Mouse (Mus musculus): ENCODE results near the gene 1700010B08Rik. TPM values are rescaled to one million over a fixed set of nuclear protein-coding genes. Genes with fewer than 3 reads are reported as not detected.

Gene 1700010B08Rik
- polyA plus RNA-seq, 1 experiment from 2014 or later = not detected

- H3K9me3 ChIP-seq (replicated peaks) = no peaks in the 10 kb centered on the region
- H3K36me3 ChIP-seq (replicated peaks) = no peaks in the 10 kb centered on the region
- H3K4me2 ChIP-seq = no peak overlapping the region
- no peak overlapping the region for H3K4me3 ChIP-seq (replicated peaks)
- WGBS (ENCODE audit: insufficient replicate concordance) = 60% methylated on average over 11 of the region's 11 CpGs
- H3K27me3 ChIP-seq = no peaks in the 10 kb centered on the region
- H3K27ac ChIP-seq (replicated peaks) = no peak overlapping the region
- no peaks in the 10 kb centered on the region for H3K4me1 ChIP-seq (replicated peaks)
- H3K9ac ChIP-seq = no peak overlapping the region
- ATAC-seq (ENCODE audit: insufficient read depth) = no peak
Measured at GRCm38 (mm10) chr2:173722251-173722857, 3.1 kb downstream of the 1700010B08Rik start.

DNA sequence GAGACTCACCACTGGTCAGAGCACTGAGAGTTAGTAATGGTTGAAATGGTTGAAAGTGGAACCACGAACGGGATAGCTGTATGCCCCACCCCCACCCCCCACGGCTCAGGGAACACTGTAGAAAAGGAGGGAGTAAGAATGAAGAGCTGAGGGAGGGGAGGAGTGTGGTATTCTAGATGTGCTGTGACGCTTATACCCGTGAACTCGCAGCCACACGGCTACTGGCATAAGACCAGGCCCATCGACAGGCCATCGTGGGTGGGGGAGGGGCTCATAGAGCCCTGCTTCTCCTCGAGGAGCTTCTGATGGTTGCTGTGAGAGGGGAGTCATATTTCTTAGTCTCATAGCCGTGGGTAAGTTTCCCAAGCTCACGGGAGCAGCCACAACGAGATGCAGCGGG lies 5.2 kb downstream of the 1700010B08Rik start:
- no peaks in the 10 kb centered on the region for H3K9me3 ChIP-seq (replicated peaks)
- no peaks in the 10 kb centered on the region for H3K27me3 ChIP-seq
- no peak overlapping the region for H3K27ac ChIP-seq (replicated peaks)
- H3K4me3 ChIP-seq (replicated peaks) = no peak overlapping the region
- no peaks in the 10 kb centered on the region for H3K36me3 ChIP-seq (replicated peaks)
- no peaks in the 10 kb centered on the region for H3K4me1 ChIP-seq (replicated peaks)
- no peak overlapping the region for H3K9ac ChIP-seq
- ATAC-seq (ENCODE audit: insufficient read depth) = no peak
- H3K4me2 ChIP-seq = no peak overlapping the region
- WGBS (ENCODE audit: insufficient replicate concordance) = 55% methylated on average over 14 of the region's 14 CpGs

GRCm38 (mm10) chr2:173724940-173725807 lies 6.0 kb downstream of the 1700010B08Rik start:
- Histone ChIP-seq H3K9ac (no peak overlapping the region), H3K9me3 (replicated peaks) (no peaks in the 10 kb centered on the region), H3K36me3 (replicated peaks) (no peaks in the 10 kb centered on the region), H3K4me1 (replicated peaks) (no peaks in the 10 kb centered on the region), H3K4me2 (no peak overlapping the region), H3K27me3 (no peaks in the 10 kb centered on the region), H3K27ac (replicated peaks) (no peak overlapping the region), H3K4me3 (replicated peaks) (no peak overlapping the region)
- no peak for ATAC-seq (ENCODE audit: insufficient read depth)
- 68% methylated on average over 15 of the region's 15 CpGs for WGBS (ENCODE audit: insufficient replicate concordance)

DNA sequence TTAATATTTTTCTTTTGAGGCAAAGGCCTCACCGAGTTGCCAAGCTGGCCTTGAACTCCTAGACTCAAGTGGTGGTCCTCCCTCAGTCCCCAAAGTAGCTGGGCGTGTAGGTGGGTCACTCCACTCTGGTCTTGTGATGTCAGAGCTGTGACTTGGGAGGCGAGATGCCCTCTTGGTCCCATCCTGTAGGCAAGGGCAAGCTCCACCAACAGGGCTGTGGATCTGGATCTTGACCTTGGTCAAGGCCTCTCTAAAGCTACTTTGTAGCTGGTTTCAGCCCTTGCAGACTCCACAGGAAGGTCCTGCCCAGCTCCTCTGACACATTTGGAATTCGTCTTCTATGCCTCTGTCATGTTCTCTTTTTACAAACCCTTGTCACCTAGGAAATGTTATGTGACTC lies 6.6 kb downstream of the 1700010B08Rik start:
- 53% methylated on average over 4 of the region's 4 CpGs for WGBS (ENCODE audit: insufficient replicate concordance)
- Histone ChIP-seq H3K9ac (no peak overlapping the region), H3K4me1 (replicated peaks) (no peaks in the 10 kb centered on the region), H3K4me2 (no peak overlapping the region), H3K9me3 (replicated peaks) (no peaks in the 10 kb centered on the region), H3K4me3 (replicated peaks) (no peak overlapping the region), H3K27me3 (0 out of 2 replicates have a peak, but pooled peaks cover 6% of the 10 kb centered on the region), H3K27ac (replicated peaks) (no peak overlapping the region), H3K36me3 (replicated peaks) (no peaks in the 10 kb centered on the region)
- no peak for ATAC-seq (ENCODE audit: insufficient read depth)

- no peak for ATAC-seq (ENCODE audit: insufficient read depth)
- H3K9me3 ChIP-seq (replicated peaks) = no peaks in the 10 kb centered on the region
- H3K4me2 ChIP-seq = no peak overlapping the region
- no peak overlapping the region for H3K27ac ChIP-seq (replicated peaks)
- H3K9ac ChIP-seq = no peak overlapping the region
- H3K4me1 ChIP-seq (replicated peaks) = no peaks in the 10 kb centered on the region
- H3K4me3 ChIP-seq (replicated peaks) = no peak overlapping the region
- no peaks in the 10 kb centered on the region for H3K36me3 ChIP-seq (replicated peaks)
- 32% methylated on average over 9 of the region's 9 CpGs for WGBS (ENCODE audit: insufficient replicate concordance)
- H3K27me3 ChIP-seq = 0 out of 2 replicates have a peak, but pooled peaks cover 6% of the 10 kb centered on the region
Measured at GRCm38 (mm10) chr2:173730444-173730966, 11.3 kb downstream of the 1700010B08Rik start.

DNA sequence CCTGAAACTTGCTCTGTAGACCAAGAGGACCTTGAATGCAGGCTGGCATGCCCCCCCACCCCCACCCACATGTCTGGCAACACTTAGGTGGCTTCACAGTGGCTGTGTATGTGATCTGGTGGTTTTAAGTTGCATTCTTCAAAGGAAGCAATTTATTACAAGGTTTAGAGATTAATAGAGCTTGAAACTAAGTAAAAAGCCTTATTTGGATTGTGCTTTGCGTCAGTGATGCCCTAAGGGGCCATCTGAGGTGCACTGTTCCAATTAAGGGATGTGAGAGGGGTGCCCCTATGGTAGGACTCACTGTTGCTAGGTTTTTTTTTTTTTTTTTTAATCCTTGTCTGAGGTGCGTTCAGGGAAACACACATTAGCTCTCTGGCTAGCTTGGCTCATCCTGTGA lies 15.2 kb downstream of the 1700010B08Rik start:
- H3K4me2 ChIP-seq = no peak overlapping the region
- H3K4me1 ChIP-seq (replicated peaks) = peaks cover 25% of the 10 kb centered on the region
- no peak overlapping the region for H3K9ac ChIP-seq
- no peaks in the 10 kb centered on the region for H3K36me3 ChIP-seq (replicated peaks)
- H3K27ac ChIP-seq (replicated peaks) = no peak overlapping the region
- ATAC-seq (ENCODE audit: insufficient read depth) = no peak
- 42% methylated on average over 2 of the region's 2 CpGs for WGBS (ENCODE audit: insufficient replicate concordance)
- H3K4me3 ChIP-seq (replicated peaks) = no peak overlapping the region
- H3K9me3 ChIP-seq (replicated peaks) = no peaks in the 10 kb centered on the region
- H3K27me3 ChIP-seq = 0 out of 2 replicates have a peak, but pooled peaks cover 6% of the 10 kb centered on the region

- peak within 1 kb of the TSS; percentile 89 for H3K4me2 ChIP-seq
- ATAC-seq (ENCODE audit: insufficient read depth) = peak; percentile 97
- no peaks in the 10 kb centered on the region for H3K36me3 ChIP-seq (replicated peaks)
- H3K9me3 ChIP-seq (replicated peaks) = no peaks in the 10 kb centered on the region
- no peaks in the 10 kb centered on the region for H3K27me3 ChIP-seq
- under 1% methylated on average over 70 of the region's 70 CpGs for whole genome bisulfite sequencing (ENCODE audit: insufficient replicate concordance)
- peak within 1 kb of the TSS; percentile 91 for H3K4me3 ChIP-seq (replicated peaks)
- H3K9ac ChIP-seq = peak within 1 kb of the TSS; percentile 82
- peak within 1 kb of the TSS; percentile 76 for H3K27ac ChIP-seq (replicated peaks)
- peaks cover 34% of the 10 kb centered on the region for H3K4me1 ChIP-seq (replicated peaks)
Measured at GRCm38 (mm10) chr2:173737222-173737989, 18.2 kb downstream of the 1700010B08Rik start, which contains the start of gene Vapb. Gene Vapb (plus strand): TSS chr2:173737511.

DNA sequence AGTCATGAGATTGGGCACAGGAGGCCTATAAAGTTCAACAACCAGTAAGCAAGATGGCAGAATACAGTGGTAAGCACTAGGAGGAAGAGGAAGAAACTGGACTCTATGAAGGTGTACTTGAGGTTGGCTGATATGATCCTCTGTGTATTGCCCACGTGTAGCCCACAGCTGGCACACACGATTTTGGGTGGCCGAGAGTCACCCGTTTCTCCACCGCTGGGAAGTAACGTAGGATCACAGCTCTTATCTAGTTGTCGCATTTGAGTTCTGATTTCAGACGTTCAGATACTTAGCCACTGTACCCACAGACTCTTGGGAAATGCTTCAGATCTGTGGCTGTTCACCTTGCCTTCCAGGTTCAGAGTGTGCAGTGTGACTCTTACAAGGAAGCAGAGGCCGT lies 19.0 kb downstream of the 1700010B08Rik start:
- Histone ChIP-seq H3K9ac (peak overlapping the region; percentile 82), H3K4me2 (peak overlapping the region; percentile 89), H3K27ac (replicated peaks) (no peak overlapping the region; the same call in 1 of the 2 replicates), H3K9me3 (replicated peaks) (no peaks in the 10 kb centered on the region), H3K27me3 (no peaks in the 10 kb centered on the region), H3K36me3 (replicated peaks) (no peaks in the 10 kb centered on the region), H3K4me3 (replicated peaks) (peak overlapping the region; percentile 91), H3K4me1 (replicated peaks) (peaks cover 39% of the 10 kb centered on the region)
- ATAC-seq (ENCODE audit: insufficient read depth) = no peak
- 16% methylated on average over 9 of the region's 9 CpGs for WGBS (ENCODE audit: insufficient replicate concordance)

GRCm38 (mm10) chr2:173739107-173739506 lies 19.9 kb downstream of the 1700010B08Rik start:
- 67% methylated on average over 7 of the region's 7 CpGs for WGBS (ENCODE audit: insufficient replicate concordance)
- Histone ChIP-seq H3K4me1 (replicated peaks) (peaks cover 44% of the 10 kb centered on the region), H3K9ac (no peak overlapping the region), H3K36me3 (replicated peaks) (no peaks in the 10 kb centered on the region), H3K27me3 (no peaks in the 10 kb centered on the region), H3K4me2 (no peak overlapping the region), H3K27ac (replicated peaks) (no peak overlapping the region), H3K4me3 (replicated peaks) (no peak overlapping the region), H3K9me3 (replicated peaks) (no peaks in the 10 kb centered on the region)
- ATAC-seq (ENCODE audit: insufficient read depth) = no peak

- Histone ChIP-seq H3K27me3 (no peaks in the 10 kb centered on the region), H3K36me3 (replicated peaks) (no peaks in the 10 kb centered on the region), H3K9ac (no peak overlapping the region), H3K4me2 (no peak overlapping the region), H3K4me3 (replicated peaks) (no peak overlapping the region), H3K4me1 (replicated peaks) (peaks cover 52% of the 10 kb centered on the region), H3K9me3 (replicated peaks) (no peaks in the 10 kb centered on the region), H3K27ac (replicated peaks) (no peak overlapping the region)
- WGBS (ENCODE audit: insufficient replicate concordance) = 78% methylated on average over 13 of the region's 13 CpGs
- no peak for ATAC-seq (ENCODE audit: insufficient read depth)
Measured at GRCm38 (mm10) chr2:173742090-173742489, 22.9 kb downstream of the 1700010B08Rik start.

DNA sequence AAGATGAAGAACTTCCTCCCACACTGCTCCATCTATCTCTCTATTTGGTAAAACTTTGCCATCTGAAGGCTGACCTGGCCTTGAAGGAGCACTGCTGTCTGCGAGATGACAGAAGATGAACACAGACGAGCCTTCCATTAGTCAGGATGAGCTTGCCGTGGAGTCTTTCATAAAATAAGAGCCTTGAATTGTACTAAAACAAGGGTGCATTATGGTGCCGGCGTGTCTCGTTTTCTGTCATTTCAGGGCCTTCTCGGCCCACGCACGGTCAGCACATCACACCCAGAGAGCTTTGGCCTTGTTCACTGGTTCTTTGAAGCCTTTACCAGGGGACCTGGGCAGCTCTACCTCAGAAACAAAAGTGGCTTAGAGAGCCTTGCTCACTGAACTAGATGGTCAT lies 23.5 kb downstream of the 1700010B08Rik start:
- Histone ChIP-seq H3K27me3 (no peaks in the 10 kb centered on the region), H3K9ac (no peak overlapping the region), H3K4me2 (no peak overlapping the region), H3K4me1 (replicated peaks) (peaks cover 47% of the 10 kb centered on the region), H3K9me3 (replicated peaks) (no peaks in the 10 kb centered on the region), H3K27ac (replicated peaks) (no peak overlapping the region), H3K36me3 (replicated peaks) (no peaks in the 10 kb centered on the region), H3K4me3 (replicated peaks) (no peak overlapping the region)
- ATAC-seq (ENCODE audit: insufficient read depth) = no peak
- WGBS (ENCODE audit: insufficient replicate concordance) = 73% methylated on average over 9 of the region's 9 CpGs
